Mouse (Mus musculus): Measurements from ENCODE around the gene Ttf1. TPM values are rescaled to one million over a fixed set of nuclear protein-coding genes. Genes with fewer than 3 reads are reported as not detected.
"Not testable (repeated sequence)": the region's sequence is repeated elsewhere in the genome, so short reads cannot be mapped to it uniquely, and the experiment has no call there.

Ttf1 gene
- polyA plus RNA-seq, 1 experiment from 2014 or later = 9.2 TPM

GRCm38 (mm10) chr2:29074676-29075075 is 14.6 kb downstream of the Ttf1 start:
- Histone ChIP-seq H3K36me3 (peaks cover 81% of the 10 kb centered on the region), H3K27ac (no peak overlapping the region), H3K27me3 (no peaks in the 10 kb centered on the region), H3K4me1 (no peaks in the 10 kb centered on the region), H3K9me3 (no peaks in the 10 kb centered on the region), H3K4me2 (no peak overlapping the region), H3K9ac (no peak overlapping the region), H3K4me3 (no peak overlapping the region)
- WGBS = 91% methylated on average over 7 of the region's 7 CpGs
- ATAC-seq (ENCODE audit: insufficient number of reproducible peaks, low FRiP score, low TSS enrichment, low read depth) = no peak

GRCm38 (mm10) chr2:29075331-29076070 is 15.4 kb downstream of the Ttf1 start:
- Histone ChIP-seq H3K27me3 (no peaks in the 10 kb centered on the region), H3K4me3 (no peak overlapping the region), H3K9ac (no peak overlapping the region), H3K36me3 (peaks cover 82% of the 10 kb centered on the region), H3K4me2 (no peak overlapping the region), H3K27ac (no peak overlapping the region), H3K9me3 (no peaks in the 10 kb centered on the region), H3K4me1 (no peaks in the 10 kb centered on the region)
- 91% methylated on average over 11 of the region's 11 CpGs for WGBS
- ATAC-seq (ENCODE audit: insufficient number of reproducible peaks, low FRiP score, low TSS enrichment, low read depth) = no peak

GRCm38 (mm10) chr2:29076226-29076625 is 16.2 kb downstream of the Ttf1 start:
- Histone ChIP-seq H3K4me2 (no peak overlapping the region), H3K9ac (no peak overlapping the region), H3K4me3 (no peak overlapping the region), H3K36me3 (peaks cover 82% of the 10 kb centered on the region), H3K4me1 (no peaks in the 10 kb centered on the region), H3K27me3 (no peaks in the 10 kb centered on the region), H3K9me3 (no peaks in the 10 kb centered on the region), H3K27ac (no peak overlapping the region)
- WGBS = 84% methylated on average over 2 of the region's 2 CpGs
- no peak for ATAC-seq (ENCODE audit: insufficient number of reproducible peaks, low FRiP score, low TSS enrichment, low read depth)

- Histone ChIP-seq H3K4me3 (no peak overlapping the region), H3K9me3 (no peaks in the 10 kb centered on the region), H3K27me3 (no peaks in the 10 kb centered on the region), H3K4me1 (no peaks in the 10 kb centered on the region), H3K27ac (no peak overlapping the region), H3K36me3 (peaks cover 90% of the 10 kb centered on the region), H3K4me2 (no peak overlapping the region), H3K9ac (no peak overlapping the region)
- ATAC-seq (ENCODE audit: insufficient number of reproducible peaks, low FRiP score, low TSS enrichment, low read depth) = no peak
- WGBS = 66% methylated on average over 3 of the region's 3 CpGs
Observed at GRCm38 (mm10) chr2:29081965-29082364, 21.9 kb downstream of the Ttf1 start.

GRCm38 (mm10) chr2:29086026-29086425 is 26.0 kb downstream of the Ttf1 start:
- Histone ChIP-seq H3K36me3 (peaks cover 58% of the 10 kb centered on the region), H3K4me1 (no peaks in the 10 kb centered on the region), H3K9ac (no peak overlapping the region), H3K4me2 (no peak overlapping the region), H3K27me3 (no peaks in the 10 kb centered on the region), H3K27ac (no peak overlapping the region), H3K9me3 (no peaks in the 10 kb centered on the region), H3K4me3 (no peak overlapping the region)
- WGBS = 93% methylated on average over 7 of the region's 7 CpGs
- no peak for ATAC-seq (ENCODE audit: insufficient number of reproducible peaks, low FRiP score, low TSS enrichment, low read depth)

- WGBS = 77% methylated on average over 6 of the region's 6 CpGs
- not testable (repeated sequence) for H3K4me2 ChIP-seq; H3K9ac ChIP-seq; H3K4me3 ChIP-seq; H3K27ac ChIP-seq; ATAC-seq (ENCODE audit: insufficient number of reproducible peaks, low FRiP score, low TSS enrichment, low read depth); H3K9me3 ChIP-seq; H3K27me3 ChIP-seq; H3K4me1 ChIP-seq
- H3K36me3 ChIP-seq = peaks cover 26% of the 10 kb centered on the region
Observed at GRCm38 (mm10) chr2:29089276-29089675, 29.2 kb downstream of the Ttf1 start.

- Histone ChIP-seq H3K27me3 (no peaks in the 10 kb centered on the region), H3K9me3 (no peaks in the 10 kb centered on the region), H3K4me1 (0 out of 2 replicates have a peak, but pooled peaks cover 2% of the 10 kb centered on the region), H3K4me2 (no peak overlapping the region), H3K27ac (no peak overlapping the region), H3K4me3 (no peak overlapping the region), H3K9ac (no peak overlapping the region), H3K36me3 (no peaks in the 10 kb centered on the region)
- ATAC-seq (ENCODE audit: insufficient number of reproducible peaks, low FRiP score, low TSS enrichment, low read depth) = no peak
- WGBS = 84% methylated on average over 8 of the region's 8 CpGs
Observed at GRCm38 (mm10) chr2:29095674-29096073, 35.6 kb downstream of the Ttf1 start.

- Histone ChIP-seq H3K4me3 (no peak overlapping the region), H3K27me3 (no peaks in the 10 kb centered on the region), H3K9ac (no peak overlapping the region), H3K36me3 (no peaks in the 10 kb centered on the region), H3K9me3 (no peaks in the 10 kb centered on the region), H3K4me2 (no peak overlapping the region), H3K27ac (no peak overlapping the region), H3K4me1 (0 out of 2 replicates have a peak, but pooled peaks cover 2% of the 10 kb centered on the region)
- ATAC-seq (ENCODE audit: insufficient number of reproducible peaks, low FRiP score, low TSS enrichment, low read depth) = no peak
- 70% methylated on average over 4 of the region's 4 CpGs for WGBS
Observed at GRCm38 (mm10) chr2:29096751-29097150, 36.7 kb downstream of the Ttf1 start.

- no peak overlapping the region for H3K4me3 ChIP-seq
- ATAC-seq (ENCODE audit: insufficient number of reproducible peaks, low FRiP score, low TSS enrichment, low read depth) = no peak
- H3K4me2 ChIP-seq = no peak overlapping the region
- H3K27ac ChIP-seq = no peak overlapping the region
- H3K4me1 ChIP-seq = 0 out of 2 replicates have a peak, but pooled peaks cover 2% of the 10 kb centered on the region
- H3K9me3 ChIP-seq = no peaks in the 10 kb centered on the region
- H3K27me3 ChIP-seq = no peaks in the 10 kb centered on the region
- no peak overlapping the region for H3K9ac ChIP-seq
- 75% methylated on average over 3 of the region's 3 CpGs for WGBS
- no peaks in the 10 kb centered on the region for H3K36me3 ChIP-seq
Observed at GRCm38 (mm10) chr2:29097465-29097864, 37.4 kb downstream of the Ttf1 start.

- ATAC-seq (ENCODE audit: insufficient number of reproducible peaks, low FRiP score, low TSS enrichment, low read depth); H3K9ac ChIP-seq; H3K9me3 ChIP-seq; H3K4me2 ChIP-seq; H3K4me1 ChIP-seq; H3K27me3 ChIP-seq; H3K36me3 ChIP-seq; H3K4me3 ChIP-seq; H3K27ac ChIP-seq: not testable (repeated sequence)
- WGBS = 91% methylated on average over 5 of the region's 5 CpGs
Observed at GRCm38 (mm10) chr2:29097955-29098354, 37.9 kb downstream of the Ttf1 start.

- Histone ChIP-seq H3K9ac (no peak overlapping the region), H3K9me3 (no peaks in the 10 kb centered on the region)
Observed at GRCm38 (mm10) chr2:29098786-29099185, 38.7 kb downstream of the Ttf1 start.

GRCm38 (mm10) chr2:29099646-29100045 is 39.6 kb downstream of the Ttf1 start:
- Histone ChIP-seq H3K4me3 (no peak overlapping the region), H3K36me3 (no peaks in the 10 kb centered on the region), H3K4me2 (no peak overlapping the region), H3K27me3 (no peaks in the 10 kb centered on the region), H3K9me3 (no peaks in the 10 kb centered on the region), H3K9ac (no peak overlapping the region), H3K4me1 (0 out of 2 replicates have a peak, but pooled peaks cover 2% of the 10 kb centered on the region), H3K27ac (no peak overlapping the region)
- WGBS = 87% methylated on average over 14 of the region's 14 CpGs
- no peak for ATAC-seq (ENCODE audit: insufficient number of reproducible peaks, low FRiP score, low TSS enrichment, low read depth)

More at GRCm38 (mm10) chr2:29098786-29099185, 38.7 kb downstream of the Ttf1 start:
- 33% methylated on average over 8 of the region's 8 CpGs for WGBS
- no peak overlapping the region for H3K4me2 ChIP-seq
- no peak overlapping the region for H3K27ac ChIP-seq
- H3K4me1 ChIP-seq = 0 out of 2 replicates have a peak, but pooled peaks cover 2% of the 10 kb centered on the region
- no peaks in the 10 kb centered on the region for H3K36me3 ChIP-seq
- no peak for ATAC-seq (ENCODE audit: insufficient number of reproducible peaks, low FRiP score, low TSS enrichment, low read depth)
- H3K27me3 ChIP-seq = no peaks in the 10 kb centered on the region
- no peak overlapping the region for H3K4me3 ChIP-seq

Data from limb, embryonic 15.5 days (tissue).